Mouse (Mus musculus): ENCODE results near the gene Pacsin3. TPM values are rescaled to one million over a fixed set of nuclear protein-coding genes. Genes with fewer than 3 reads are reported as not detected.

Gene Pacsin3
- polyA plus RNA-seq (2012; rRNA removed), result 3.9 and 5.7 TPM in 2 replicates

GRCm38 (mm10) chr2:91255661-91256150 lies at the start of gene Pacsin3:
Pacsin3 (plus strand) TSS chr2:91255954.
- peaks cover 8% of the 10 kb centered on the region for H3K4me1 ChIP-seq (ENCODE audit: control insufficient read depth, insufficient read depth, low read length)
- H3K27me3 ChIP-seq (ENCODE audit: control insufficient read depth, insufficient read depth, low read length), result no peaks in the 10 kb centered on the region
- no peak for TF ChIP-seq CTCF (IDR thresholded peaks at IDR 0.05; ENCODE audit: control insufficient read depth, insufficient read depth, insufficient replicate concordance, low read depth, low read length)
- no peak for TF ChIP-seq POLR2A (IDR thresholded peaks at IDR 0.05; ENCODE audit: control insufficient read depth, low read depth, low read length)
- no peaks in the 10 kb centered on the region for H3K36me3 ChIP-seq (ENCODE audit: control insufficient read depth, insufficient read depth, low read length)
- H3K27ac ChIP-seq (ENCODE audit: control insufficient read depth, insufficient read depth, low read depth, low read length), result peak within 1 kb of the TSS; percentile 29; the same call in 1 of the 2 replicates
- peak within 1 kb of the TSS; percentile 87 for H3K4me3 ChIP-seq (ENCODE audit: control insufficient read depth, low read depth, low read length)

GRCm38 (mm10) chr2:91206254-91206775 lies 49.4 kb upstream of the Pacsin3 start:
- Histone ChIP-seq H3K27ac (ENCODE audit: control insufficient read depth, insufficient read depth, low read depth, low read length) (no peak overlapping the region), H3K4me3 (ENCODE audit: control insufficient read depth, low read depth, low read length) (no peak overlapping the region), H3K36me3 (ENCODE audit: control insufficient read depth, insufficient read depth, low read length) (peaks cover 4% of the 10 kb centered on the region), H3K4me1 (ENCODE audit: control insufficient read depth, insufficient read depth, low read length) (peaks cover 6% of the 10 kb centered on the region), H3K27me3 (ENCODE audit: control insufficient read depth, insufficient read depth, low read length) (no peaks in the 10 kb centered on the region)
- TF ChIP-seq CTCF (IDR thresholded peaks at IDR 0.05; ENCODE audit: control insufficient read depth, insufficient read depth, insufficient replicate concordance, low read depth, low read length) (no peak), POLR2A (IDR thresholded peaks at IDR 0.05; ENCODE audit: control insufficient read depth, low read depth, low read length) (no peak)

GRCm38 (mm10) chr2:91213311-91213710 lies 42.4 kb upstream of the Pacsin3 start:
- Histone ChIP-seq H3K27me3 (ENCODE audit: control insufficient read depth, insufficient read depth, low read length) (no peaks in the 10 kb centered on the region), H3K36me3 (ENCODE audit: control insufficient read depth, insufficient read depth, low read length) (peaks cover 8% of the 10 kb centered on the region), H3K4me1 (ENCODE audit: control insufficient read depth, insufficient read depth, low read length) (no peaks in the 10 kb centered on the region), H3K27ac (ENCODE audit: control insufficient read depth, insufficient read depth, low read depth, low read length) (no peak overlapping the region), H3K4me3 (ENCODE audit: control insufficient read depth, low read depth, low read length) (no peak overlapping the region)
- TF ChIP-seq CTCF (IDR thresholded peaks at IDR 0.05; ENCODE audit: control insufficient read depth, insufficient read depth, insufficient replicate concordance, low read depth, low read length) (no peak), POLR2A (IDR thresholded peaks at IDR 0.05; ENCODE audit: control insufficient read depth, low read depth, low read length) (no peak)

GRCm38 (mm10) chr2:91217032-91217431 lies 38.7 kb upstream of the Pacsin3 start:
- TF ChIP-seq POLR2A (IDR thresholded peaks at IDR 0.05; ENCODE audit: control insufficient read depth, low read depth, low read length) (no peak), CTCF (IDR thresholded peaks at IDR 0.05; ENCODE audit: control insufficient read depth, insufficient read depth, insufficient replicate concordance, low read depth, low read length) (no peak)
- Histone ChIP-seq H3K4me1 (ENCODE audit: control insufficient read depth, insufficient read depth, low read length) (no peaks in the 10 kb centered on the region), H3K4me3 (ENCODE audit: control insufficient read depth, low read depth, low read length) (no peak overlapping the region), H3K27me3 (ENCODE audit: control insufficient read depth, insufficient read depth, low read length) (no peaks in the 10 kb centered on the region), H3K27ac (ENCODE audit: control insufficient read depth, insufficient read depth, low read depth, low read length) (no peak overlapping the region), H3K36me3 (ENCODE audit: control insufficient read depth, insufficient read depth, low read length) (peaks cover 2% of the 10 kb centered on the region; the same call in 1 of the 2 replicates)

- no peaks in the 10 kb centered on the region for H3K4me1 ChIP-seq (ENCODE audit: control insufficient read depth, insufficient read depth, low read length)
- no peak overlapping the region for H3K27ac ChIP-seq (ENCODE audit: control insufficient read depth, insufficient read depth, low read depth, low read length)
- no peak for TF ChIP-seq CTCF (IDR thresholded peaks at IDR 0.05; ENCODE audit: control insufficient read depth, insufficient read depth, insufficient replicate concordance, low read depth, low read length)
- TF ChIP-seq POLR2A (IDR thresholded peaks at IDR 0.05; ENCODE audit: control insufficient read depth, low read depth, low read length), result no peak
- H3K4me3 ChIP-seq (ENCODE audit: control insufficient read depth, low read depth, low read length), result no peak overlapping the region
- no peaks in the 10 kb centered on the region for H3K36me3 ChIP-seq (ENCODE audit: control insufficient read depth, insufficient read depth, low read length)
- H3K27me3 ChIP-seq (ENCODE audit: control insufficient read depth, insufficient read depth, low read length), result no peaks in the 10 kb centered on the region
Measured at GRCm38 (mm10) chr2:91220501-91220900, 35.3 kb upstream of the Pacsin3 start.

GRCm38 (mm10) chr2:91223614-91224013 lies 32.1 kb upstream of the Pacsin3 start:
- Histone ChIP-seq H3K4me1 (ENCODE audit: control insufficient read depth, insufficient read depth, low read length) (no peaks in the 10 kb centered on the region), H3K4me3 (ENCODE audit: control insufficient read depth, low read depth, low read length) (no peak overlapping the region), H3K27ac (ENCODE audit: control insufficient read depth, insufficient read depth, low read depth, low read length) (no peak overlapping the region), H3K36me3 (ENCODE audit: control insufficient read depth, insufficient read depth, low read length) (no peaks in the 10 kb centered on the region), H3K27me3 (ENCODE audit: control insufficient read depth, insufficient read depth, low read length) (no peaks in the 10 kb centered on the region)
- no peak for TF ChIP-seq POLR2A (IDR thresholded peaks at IDR 0.05; ENCODE audit: control insufficient read depth, low read depth, low read length)
- TF ChIP-seq CTCF (IDR thresholded peaks at IDR 0.05; ENCODE audit: control insufficient read depth, insufficient read depth, insufficient replicate concordance, low read depth, low read length), result no peak

GRCm38 (mm10) chr2:91229735-91230134 lies 26.0 kb upstream of the Pacsin3 start:
- Histone ChIP-seq H3K4me1 (ENCODE audit: control insufficient read depth, insufficient read depth, low read length) (no peaks in the 10 kb centered on the region), H3K27me3 (ENCODE audit: control insufficient read depth, insufficient read depth, low read length) (no peaks in the 10 kb centered on the region), H3K27ac (ENCODE audit: control insufficient read depth, insufficient read depth, low read depth, low read length) (no peak overlapping the region), H3K36me3 (ENCODE audit: control insufficient read depth, insufficient read depth, low read length) (no peaks in the 10 kb centered on the region), H3K4me3 (ENCODE audit: control insufficient read depth, low read depth, low read length) (no peak overlapping the region)
- TF ChIP-seq CTCF (IDR thresholded peaks at IDR 0.05; ENCODE audit: control insufficient read depth, insufficient read depth, insufficient replicate concordance, low read depth, low read length), result no peak
- TF ChIP-seq POLR2A (IDR thresholded peaks at IDR 0.05; ENCODE audit: control insufficient read depth, low read depth, low read length), result no peak
